Mouse (Mus musculus) thymus, adult 2 months (tissue): ENCODE measurements at regions not wholly inside any gene's neighbourhood (a gene's known extent, or its start where the extent isn't known, plus 50 kb on each side); places are given as distances from the start of the nearest gene placed in this dataset.

ENCODE experiments used
- DNase-seq: peaks from one replicate; pipeline ENCODE4 v3.0.0; 2021
- H3K27ac ChIP-seq: fragments of 200-500 bp; 2 replicates; pipeline ENCODE4 v1.5.1; 2012; ENCODE audit warnings: low read length, control low read depth; ENCODE audit not compliant: control insufficient read depth, insufficient read depth
- H3K27me3 ChIP-seq: fragments of 200-500 bp; 2 replicates; pipeline ENCODE4 v1.6.1; 2012; ENCODE audit warnings: mild to moderate bottlenecking, low read length, moderate library complexity, mixed read lengths; ENCODE audit not compliant: control insufficient read depth, insufficient read depth
- H3K36me3 ChIP-seq: fragments of 200-500 bp; 2 replicates; pipeline ENCODE4 v1.6.1; 2012; ENCODE audit warnings: mild to moderate bottlenecking, low read length, moderate library complexity; ENCODE audit not compliant: control insufficient read depth, insufficient read depth
- H3K4me1 ChIP-seq: fragments of 200-500 bp; replicated peaks from 2 replicates; pipeline ENCODE4 v1.6.1; 2012; ENCODE audit warnings: low read length; ENCODE audit not compliant: control insufficient read depth, insufficient read depth
- H3K4me3 ChIP-seq: fragments of 200-500 bp; 2 replicates; pipeline ENCODE4 v1.5.1; 2012; ENCODE audit warnings: mild to moderate bottlenecking, low read length, control low read depth, moderate library complexity; ENCODE audit not compliant: control insufficient read depth, insufficient read depth
- CTCF ChIP-seq: fragments of 200-500 bp; IDR thresholded peaks from 2 replicates; pipeline ENCODE4 v1.5.1; 2012; ENCODE audit warnings: mild to moderate bottlenecking, control low read depth, low read length, moderate library complexity, borderline replicate concordance; ENCODE audit not compliant: control insufficient read depth, poor library complexity, insufficient read depth; ENCODE audit errors: extremely low read depth
- POLR2A ChIP-seq: fragments of 200-500 bp; IDR thresholded peaks from 2 replicates; pipeline ENCODE4 v1.6.1; 2012; ENCODE audit warnings: mild to moderate bottlenecking, low read length, control low read depth, moderate library complexity; ENCODE audit not compliant: control insufficient read depth, poor library complexity, insufficient read depth; ENCODE audit errors: extremely low read depth
- WGBS: fragments of 180-500 bp; shearing (Covaris S2); methylation state at CpG from one replicate; pipeline ENCODE4 v1.1.7; 2018; 5-methylcytosine and 5-hydroxymethylcytosine counted together

DNA sequence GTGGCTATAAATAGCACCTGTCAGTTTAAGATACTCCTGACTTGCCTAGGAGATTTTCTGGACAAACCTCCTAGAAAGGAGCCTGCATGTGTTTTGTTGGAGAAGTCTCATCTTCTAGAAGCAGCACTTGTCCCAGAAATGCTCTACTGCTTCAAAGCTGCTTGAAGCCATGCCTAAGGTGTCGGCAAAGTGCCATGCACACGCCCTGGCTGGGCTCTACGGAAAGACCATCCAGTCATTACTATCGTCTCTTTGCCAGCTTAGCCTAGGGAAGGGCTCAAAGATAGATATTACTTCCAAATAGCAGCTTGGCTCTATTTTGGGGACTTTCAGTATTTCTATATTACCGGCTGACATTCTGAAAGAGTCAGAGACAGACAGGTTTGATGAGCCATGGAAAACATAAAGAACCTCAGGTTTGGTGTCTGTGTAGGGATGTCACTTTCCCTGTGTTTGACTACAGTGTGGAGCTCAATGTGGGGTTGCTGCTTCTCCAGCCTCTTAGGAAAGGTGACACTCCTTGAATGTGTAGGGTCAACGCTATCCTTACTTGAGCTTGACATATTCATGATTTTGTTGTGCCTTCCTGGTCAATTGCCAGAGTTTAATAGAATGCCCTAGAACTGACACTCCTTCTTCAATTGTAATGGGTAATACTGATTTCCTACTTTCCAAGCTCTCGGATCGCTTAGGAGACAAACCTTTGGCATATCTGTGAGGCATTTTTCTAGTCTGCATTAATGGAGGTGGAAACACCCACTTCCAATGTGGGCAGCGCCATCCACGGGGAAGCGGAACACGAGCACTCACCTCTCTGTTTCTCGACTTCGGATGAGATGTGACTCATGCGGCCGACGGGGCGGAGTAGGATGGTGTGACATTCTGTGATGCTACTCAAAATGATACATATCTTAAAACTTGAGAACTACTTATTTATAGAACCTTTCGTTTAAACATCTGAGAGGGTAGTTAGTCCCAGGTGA is 251.3 kb downstream of the Enc1 start:
- TF ChIP-seq POLR2A, result no peak
- TF ChIP-seq CTCF, result no peak
- no peaks in the 10 kb centered on the region for H3K4me1 ChIP-seq
- H3K4me3 ChIP-seq, result no peak overlapping the region
- DNase-seq, result no peak
- no peaks in the 10 kb centered on the region for H3K36me3 ChIP-seq
- H3K27ac ChIP-seq, result no peak overlapping the region
- H3K27me3 ChIP-seq, result no peaks in the 10 kb centered on the region
- 97% methylated on average over 19 of the region's 19 CpGs for WGBS

DNA sequence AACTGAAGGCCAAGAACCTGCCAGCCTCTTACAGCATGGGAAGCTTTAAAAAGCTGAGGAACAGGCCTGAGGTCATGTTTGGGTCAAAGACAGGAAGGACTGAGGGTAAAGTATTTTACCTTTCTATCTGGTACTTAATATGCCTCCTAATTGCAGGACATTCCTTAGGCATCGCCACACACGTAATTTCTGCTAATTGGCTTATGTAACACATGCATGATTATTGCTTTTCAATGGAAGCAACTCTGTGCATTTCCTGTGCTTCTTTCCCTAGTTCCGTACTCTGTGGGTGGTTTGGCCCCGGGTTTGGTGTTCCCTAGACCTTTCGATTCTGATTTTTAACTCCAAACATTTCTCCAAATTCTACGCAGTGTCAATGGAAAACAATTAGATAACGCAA is 249.2 kb downstream of the Enc1 start:
- no peak overlapping the region for H3K4me3 ChIP-seq
- no peaks in the 10 kb centered on the region for H3K4me1 ChIP-seq
- TF ChIP-seq POLR2A, result no peak
- no peak for TF ChIP-seq CTCF
- H3K36me3 ChIP-seq, result no peaks in the 10 kb centered on the region
- 93% methylated on average over 7 of the region's 7 CpGs for WGBS
- no peaks in the 10 kb centered on the region for H3K27me3 ChIP-seq
- DNase-seq, result no peak
- H3K27ac ChIP-seq, result no peak overlapping the region

GRCm38 (mm10) chr13:97489721-97490120 is 248.8 kb downstream of the Enc1 start:
- no peak for TF ChIP-seq POLR2A
- no peak for TF ChIP-seq CTCF

DNA sequence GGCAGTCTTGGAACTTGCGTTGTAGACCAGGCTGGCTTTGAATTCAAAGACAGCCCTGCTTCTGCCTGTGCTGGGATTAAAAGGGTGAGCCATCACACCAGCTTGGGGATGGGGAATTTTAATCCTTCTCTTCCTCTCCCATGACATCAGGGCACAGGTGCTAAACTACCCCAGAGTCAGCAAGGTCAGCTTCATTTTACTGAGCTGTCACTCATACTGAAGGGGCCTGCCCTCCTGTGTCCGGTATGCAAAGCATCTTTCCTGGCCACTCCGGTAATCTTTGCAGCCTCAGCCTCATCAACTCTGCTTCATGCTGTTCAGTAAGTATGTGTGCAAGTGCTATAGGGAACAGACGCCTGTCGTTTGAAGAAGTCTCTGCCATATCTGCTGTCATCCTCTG is 248.1 kb downstream of the Enc1 start:
- no peak for DNase-seq
- TF ChIP-seq CTCF, result no peak
- no peak for TF ChIP-seq POLR2A
- H3K4me3 ChIP-seq, result no peak overlapping the region
- 94% methylated on average over 5 of the region's 5 CpGs for WGBS
- no peaks in the 10 kb centered on the region for H3K4me1 ChIP-seq
- no peak overlapping the region for H3K27ac ChIP-seq
- H3K36me3 ChIP-seq, result no peaks in the 10 kb centered on the region
- no peaks in the 10 kb centered on the region for H3K27me3 ChIP-seq

More at GRCm38 (mm10) chr13:97489721-97490120, 248.8 kb downstream of the Enc1 start:
- 90% methylated on average over 4 of the region's 4 CpGs for WGBS
- Histone ChIP-seq H3K4me1 (no peaks in the 10 kb centered on the region), H3K36me3 (no peaks in the 10 kb centered on the region), H3K27me3 (no peaks in the 10 kb centered on the region), H3K4me3 (no peak overlapping the region), H3K27ac (no peak overlapping the region)
- no peak for DNase-seq

DNA sequence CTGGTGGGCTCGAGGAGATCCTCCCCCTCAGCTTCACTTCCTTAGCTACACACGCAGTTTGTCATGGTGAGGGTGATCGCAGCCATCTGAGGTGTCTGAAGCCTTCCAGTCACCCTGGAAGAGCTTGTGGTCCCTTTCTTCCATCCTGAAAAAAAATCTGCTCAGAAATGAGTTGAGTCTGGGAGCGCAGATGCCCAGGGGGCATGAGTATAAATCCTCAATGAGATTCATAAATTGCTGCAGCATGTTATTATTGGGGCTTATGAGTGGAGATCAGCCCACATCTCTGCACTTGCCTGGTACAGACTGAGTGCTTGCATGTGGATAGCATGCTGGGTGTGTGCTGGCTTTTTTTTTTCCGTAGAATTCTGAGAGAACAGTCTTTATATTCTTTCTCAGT is 247.6 kb downstream of the Enc1 start:
- Histone ChIP-seq H3K27ac (no peak overlapping the region), H3K4me3 (no peak overlapping the region), H3K27me3 (no peaks in the 10 kb centered on the region), H3K4me1 (no peaks in the 10 kb centered on the region), H3K36me3 (no peaks in the 10 kb centered on the region)
- TF ChIP-seq CTCF (no peak), POLR2A (no peak)
- DNase-seq, result no peak
- WGBS, result 79% methylated on average over 5 of the region's 5 CpGs

- DNase-seq, result no peak
- H3K27me3 ChIP-seq, result no peaks in the 10 kb centered on the region
- no peak overlapping the region for H3K27ac ChIP-seq
- no peaks in the 10 kb centered on the region for H3K4me1 ChIP-seq
- H3K4me3 ChIP-seq, result no peak overlapping the region
- no peaks in the 10 kb centered on the region for H3K36me3 ChIP-seq
- 89% methylated on average over 9 of the region's 9 CpGs for WGBS
- TF ChIP-seq CTCF (no peak), POLR2A (no peak)
These were observed 247.0 kb downstream of the Enc1 start for GRCm38 (mm10) chr13:97487746-97488473.

- TF ChIP-seq CTCF, result no peak
- no peak for TF ChIP-seq POLR2A
- 98% methylated on average over 2 of the region's 2 CpGs for WGBS
These were observed 245.6 kb downstream of the Enc1 start for GRCm38 (mm10) chr13:97486490-97486889.

More at GRCm38 (mm10) chr13:97486490-97486889, 245.6 kb downstream of the Enc1 start:
- Histone ChIP-seq H3K27me3 (no peaks in the 10 kb centered on the region), H3K27ac (no peak overlapping the region), H3K4me3 (no peak overlapping the region), H3K4me1 (no peaks in the 10 kb centered on the region), H3K36me3 (no peaks in the 10 kb centered on the region)
- no peak for DNase-seq
